Comparison of ENCODE assay signal across 9 mouse cellular contexts in genomic region chr4:130573012-130573350, GRCm38 (mm10). TPM values are rescaled to one million over a fixed set of nuclear protein-coding genes. Genes with fewer than 3 reads are reported as not detected.
A peak's percentile ranks its signal among the peaks of the same experiment; 100 is the strongest.
DNase-seq lines count a peak whose midpoint lies in the region; ATAC-seq and TF ChIP-seq lines count a peak whose summit lies in the region.
"Had no signal": no experiment of that assay in that cellular context is flagged by ENCODE, and none has a peak within 500 bp of the region (broad histone marks: within the 10 kb centered on the region; RNA-seq: fewer than 3 reads in every experiment).

No protein-coding gene starts in this region.

- peaks cover 11% of the 10 kb centered on the region; the same call in 1 of the 2 replicates for H3K4me1 ChIP-seq in heart, postnatal 0 days (ENCODE audit: control insufficient read depth, insufficient read depth)
- peaks cover 40% of the 10 kb centered on the region for H3K4me1 ChIP-seq in hindbrain, embryonic 16.5 days (ENCODE audit: control insufficient read depth, insufficient read depth, low read depth, low read length)

- intact Hi-C loops in heart, postnatal 14 days (cut with DNase I), result no loop called here

- H3K36me3 ChIP-seq in heart, postnatal 0 days (replicated peaks; ENCODE audit: control insufficient read depth, insufficient read depth, low read length), result no peaks in the 10 kb centered on the region
- no peaks in the 10 kb centered on the region for H3K36me3 ChIP-seq in hindbrain, embryonic 16.5 days (ENCODE audit: control insufficient read depth, insufficient read depth, low read length)
- no peaks in the 10 kb centered on the region for H3K36me3 ChIP-seq in myocyte (ENCODE audit: control insufficient read depth, insufficient read depth)

- no peak overlapping the region for H3K27ac ChIP-seq in heart, postnatal 0 days (ENCODE audit: low read depth)
- peak overlapping the region; percentile 90 for H3K27ac ChIP-seq in hindbrain, embryonic 16.5 days (ENCODE audit: low read depth, low read length)

- H3K4me2 ChIP-seq in heart, postnatal 0 days (ENCODE audit: low read depth, low read length), result peak overlapping the region; percentile 99
- peak overlapping the region; percentile 87 for H3K4me2 ChIP-seq in hindbrain, embryonic 16.5 days (ENCODE audit: low read length)
- peak overlapping the region; percentile 66 for H3K4me2 ChIP-seq in myocyte (ENCODE audit: low read depth)

- peak overlapping the region; percentile 53 for H3ac ChIP-seq in myocyte (ENCODE audit: control insufficient read depth, insufficient read length)

- H3K79me2 ChIP-seq in myocyte (ENCODE audit: control insufficient read depth, insufficient read depth), result no peaks in the 10 kb centered on the region

- no peak for TF ChIP-seq POLR2A in myocyte (IDR thresholded peaks at IDR 0.05; ENCODE audit: insufficient read length, low read depth)

- DNase-seq in heart, postnatal 0 days (ENCODE audit: low spot score), result no peak
- DNase-seq in heart, postnatal 14 days, result no peak
- DNase-seq in cerebellum, adult 9-10 months, result peak; percentile 78
- DNase-seq in thymus, postnatal 4 days, result no peak
- no peak for DNase-seq in right cerebral cortex, postnatal 36 days (ENCODE audit: low spot score in 2 of 2)
- no peak for DNase-seq in gastrocnemius, adult 8-10 months (ENCODE audit: low spot score in 2 of 2)

- H3K4me3 ChIP-seq in heart, postnatal 0 days (ENCODE audit: low read depth, low read length), result peak overlapping the region; percentile 67
- peak overlapping the region; percentile 86 for H3K4me3 ChIP-seq in hindbrain, embryonic 16.5 days (ENCODE audit: low read length)
- H3K4me3 ChIP-seq in myocyte, result peak overlapping the region; percentile 21

- peaks cover 19% of the 10 kb centered on the region for H3K27me3 ChIP-seq in heart, postnatal 0 days (ENCODE audit: control insufficient read depth, insufficient read depth, low read length)
- H3K27me3 ChIP-seq in hindbrain, embryonic 16.5 days (replicated peaks; ENCODE audit: control insufficient read depth, insufficient read depth, low read length), result no peaks in the 10 kb centered on the region
- H3K27me3 ChIP-seq in myocyte (ENCODE audit: control insufficient read depth, insufficient read depth, insufficient read length), result no peaks in the 10 kb centered on the region
- H3K27me3 ChIP-seq: Patski had no signal

- no peaks in the 10 kb centered on the region for H3K9me3 ChIP-seq in heart, postnatal 0 days (replicated peaks; ENCODE audit: control insufficient read depth, low read length)
- H3K9me3 ChIP-seq in hindbrain, embryonic 16.5 days (ENCODE audit: control insufficient read depth, low read length), result no peaks in the 10 kb centered on the region

- no peak overlapping the region for H3K9ac ChIP-seq in heart, postnatal 0 days (replicated peaks; ENCODE audit: low read depth, low read length)
- H3K9ac ChIP-seq in hindbrain, embryonic 16.5 days (ENCODE audit: low read depth, low read length), result peak overlapping the region; percentile 97

- TF ChIP-seq CTCF in heart, postnatal 0 days (IDR thresholded peaks at IDR 0.05; ENCODE audit: low read depth), result no peak

- TF ChIP-seq EP300 in heart, postnatal 0 days (IDR thresholded peaks at IDR 0.05; ENCODE audit: low read depth), result no peak

- ATAC-seq in heart, postnatal 0 days (ENCODE audit: insufficient read depth, low read depth), result 0 out of 2 replicates have a peak, but pooled peaks have one; percentile 4
- peak; percentile 13 for ATAC-seq in hindbrain, embryonic 16.5 days

- 8% methylated on average over 6 of the region's 6 CpGs for WGBS in heart, postnatal 0 days
- 2% methylated on average over 6 of the region's 6 CpGs for WGBS in hindbrain, embryonic 16.5 days

TF ChIP-seq in myocyte, 11 proteins besides CTCF, POLR2A, EP300 and RAD21:
- TF ChIP-seq MYOD1 (IDR thresholded peaks at IDR 0.05; ENCODE audit: control insufficient read depth in 1 of 3, insufficient read length in 2 of 3, low read depth in 2 of 3) (no peak), POLR2AphosphoS2 (IDR thresholded peaks at IDR 0.05; ENCODE audit: insufficient read length, low read depth) (no peak), REST (IDR thresholded peaks at IDR 0.05; ENCODE audit: insufficient read depth, insufficient read length) (no peak), E2F4 (IDR thresholded peaks at IDR 0.05; ENCODE audit: insufficient read depth) (no peak), SRF (IDR thresholded peaks at IDR 0.05; ENCODE audit: control insufficient read depth, insufficient read length, low read depth) (no peak), TCF3 (IDR thresholded peaks at IDR 0.05; ENCODE audit: insufficient read length, low read depth) (no peak), MAX (IDR thresholded peaks at IDR 0.05; ENCODE audit: low read depth) (no peak), TCF12 (IDR thresholded peaks at IDR 0.05; ENCODE audit: insufficient read depth, poor library complexity, severe bottlenecking) (no peak), CEBPB (IDR thresholded peaks at IDR 0.05; ENCODE audit: insufficient read depth, poor library complexity, severe bottlenecking) (no peak)

RNA-seq across cellular contexts. Expression of gene Nkain1, which starts 1.0 kb away (rescaled TPM):
- total RNA-seq in heart, postnatal 0 days (2014; rRNA removed; ENCODE audit: low replicate concordance), result 16.0 and 18.9 TPM in 2 replicates
- 0.53 and 0.85 TPM in 2 replicates for polyA plus RNA-seq in heart, postnatal 0 days (2015; fragmentation: Nextera tagmentation; extraction: Ambion mirVana)
- 1 to 10 TPM; 3.7 to 5.8 TPM for total RNA-seq in heart, postnatal 14 days (2021)
- polyA plus RNA-seq in hindbrain, embryonic 16.5 days (2015; fragmentation: Nextera tagmentation; extraction: Ambion mirVana), result 2.4 and 6.6 TPM in 2 replicates
- 19.6 TPM for polyA plus RNA-seq in myocyte (2012; fragmentation: generic; extraction: Trizol)
- total RNA-seq in gastrocnemius, adult 8-10 months (2022), result 10 to 100 TPM; 14.8 to 37.2 (median 25.9) TPM

Comparison
In these comparisons a context has a peak if more than half of its experiments do, and no peak if none do; other contexts are left out.
1. H3K4me3 ChIP-seq: peak in every context shown above with its lines; median percentile 86 in hindbrain, embryonic 16.5 days; 67 in heart, postnatal 0 days; 21 in myocyte.